Mouse (Mus musculus) adipocyte (in vitro differentiated cells): ENCODE data around the gene Map4k1.
"Not testable (repeated sequence)": the region's sequence is repeated elsewhere in the genome, so short reads cannot be mapped to it uniquely, and the experiment has no call there.

ENCODE experiments used
- DNase-seq: peaks from one replicate; pipeline ENCODE4 v3.0.0-alpha.2; 2016; ENCODE audit warnings: low spot score

Gene Map4k1

DNA sequence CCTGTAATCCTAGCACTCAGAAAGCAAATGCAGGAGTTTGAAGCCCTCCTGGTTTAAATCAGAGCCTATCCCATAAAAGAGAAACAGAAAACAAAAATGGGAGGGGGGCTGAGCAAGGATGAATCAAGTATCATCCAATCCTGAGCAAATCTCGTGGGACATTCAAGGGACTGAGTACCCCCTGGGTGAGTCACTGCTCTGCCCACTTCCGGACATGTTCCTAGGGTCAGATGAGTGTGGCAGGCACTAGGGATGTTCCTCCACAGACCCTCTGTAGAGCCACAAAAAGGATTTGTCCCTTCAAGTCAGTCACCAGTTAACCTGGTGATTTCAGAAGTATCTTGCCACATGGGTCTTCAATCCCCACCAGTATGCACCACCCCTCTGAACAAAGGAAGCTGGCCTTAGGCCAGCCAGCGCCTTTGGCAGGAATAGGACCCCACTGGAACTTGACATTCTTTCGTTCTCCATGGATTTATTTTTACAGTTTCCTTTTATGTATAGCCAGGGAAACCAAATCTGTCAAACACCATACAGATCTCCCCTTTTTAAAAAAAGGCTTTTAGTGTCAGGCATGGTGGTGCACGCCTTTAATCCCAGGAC, 26.5 kb upstream of the Map4k1 start:
- no peak for DNase-seq

GRCm38 (mm10) chr7:28956270-28956669, 25.6 kb upstream of the Map4k1 start:
- DNase-seq = no peak

DNA sequence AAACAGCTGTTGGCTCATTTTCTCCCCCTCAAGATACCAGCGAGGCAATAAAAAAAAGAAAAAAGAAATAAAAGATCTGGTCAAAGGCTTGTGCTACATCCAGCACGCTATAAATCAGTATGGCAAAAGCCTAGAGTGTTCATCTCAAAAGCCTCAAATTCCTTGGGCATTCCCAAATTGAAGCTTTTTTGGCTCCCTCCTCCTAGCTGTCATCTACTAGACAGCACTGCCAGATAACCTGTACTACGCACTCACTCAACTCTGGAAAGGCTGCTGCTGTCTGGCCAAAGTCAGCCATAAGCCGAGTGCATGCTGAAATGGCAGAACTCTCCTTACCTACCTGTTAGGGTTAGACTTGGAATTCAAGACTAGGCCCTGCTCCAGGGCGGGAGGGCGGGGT, 24.6 kb upstream of the Map4k1 start:
- peak; percentile 31 for DNase-seq

DNA sequence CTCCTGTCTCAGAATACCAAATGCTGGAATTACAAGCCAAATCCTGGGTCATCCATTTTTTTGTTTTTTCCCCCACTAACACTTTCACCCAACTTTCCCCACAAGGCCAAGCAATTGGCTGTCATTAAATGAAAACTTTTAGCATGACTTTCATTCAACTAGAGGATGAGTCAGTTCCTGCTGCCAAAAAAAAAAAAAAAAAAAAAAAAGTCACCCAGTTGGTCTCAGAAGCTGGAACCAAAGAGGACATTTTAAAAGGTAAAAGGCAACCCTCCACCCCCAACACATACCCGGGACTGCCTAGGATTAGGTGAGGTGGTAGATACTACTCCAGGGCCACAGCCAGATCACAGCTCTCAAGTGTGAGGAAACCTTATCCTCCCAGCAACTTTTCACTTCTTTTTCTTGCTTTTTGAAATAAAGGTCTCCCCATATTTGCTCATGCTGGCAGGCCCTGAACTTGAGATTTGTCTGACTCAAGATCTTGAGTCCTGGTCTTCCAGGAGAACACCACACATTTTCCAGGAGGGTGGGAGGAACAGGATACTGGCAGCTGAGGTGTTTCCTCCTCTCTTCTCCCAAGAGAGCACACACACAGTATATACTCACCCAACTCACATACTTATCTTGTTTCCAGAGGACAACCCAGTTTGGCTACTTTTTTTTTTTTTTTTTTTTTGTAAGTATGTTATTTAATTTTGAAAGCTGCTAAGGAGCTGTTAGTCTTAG, 23.7 kb upstream of the Map4k1 start:
- peak; percentile 37 for DNase-seq

DNA sequence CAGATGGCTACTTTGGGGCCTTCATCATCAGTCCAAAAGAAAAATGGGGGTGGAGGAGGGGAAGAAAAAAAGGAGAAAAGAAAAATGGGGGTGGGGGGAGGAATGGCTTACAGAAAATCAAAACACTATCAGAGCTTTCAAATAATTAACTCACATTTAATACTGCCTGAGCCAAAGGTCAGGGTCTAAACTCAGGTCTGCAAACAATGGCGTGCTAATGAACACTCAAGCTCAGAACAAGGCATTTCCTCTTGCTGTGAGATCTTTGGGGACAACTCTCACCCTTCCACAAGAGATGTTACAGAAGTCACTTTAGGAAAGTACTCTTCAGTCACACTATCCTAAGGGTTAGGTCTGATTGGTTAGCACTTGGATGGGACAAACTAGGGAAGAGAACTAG, 23.1 kb upstream of the Map4k1 start:
- DNase-seq = no peak

DNA sequence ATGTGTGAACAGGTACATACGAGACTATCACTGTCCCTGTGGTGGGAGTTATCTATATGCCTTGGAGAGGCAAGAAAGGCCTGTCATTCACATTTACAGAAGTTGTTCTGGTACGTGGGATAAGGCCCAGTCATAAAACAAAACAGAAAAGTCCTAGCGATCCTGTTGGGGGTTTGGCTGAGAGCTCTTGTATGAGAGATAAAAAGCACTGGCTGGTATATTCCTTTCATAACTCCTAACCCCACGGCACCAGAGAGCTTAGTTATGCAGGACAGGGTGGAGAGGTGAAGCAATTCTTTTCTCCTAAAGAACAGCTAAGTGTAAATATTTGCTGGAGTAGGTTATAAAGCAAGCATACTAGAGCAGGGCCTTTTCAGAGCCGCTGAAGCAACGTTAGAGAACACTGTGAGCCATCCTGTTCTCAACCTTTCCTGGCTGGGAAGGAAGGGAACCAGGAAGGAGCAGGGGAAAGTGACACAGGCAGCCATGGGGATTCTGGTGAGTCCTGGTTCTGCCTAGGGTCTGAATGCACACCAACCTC, 22.3 kb upstream of the Map4k1 start:
- peak; percentile 44 for DNase-seq

DNA sequence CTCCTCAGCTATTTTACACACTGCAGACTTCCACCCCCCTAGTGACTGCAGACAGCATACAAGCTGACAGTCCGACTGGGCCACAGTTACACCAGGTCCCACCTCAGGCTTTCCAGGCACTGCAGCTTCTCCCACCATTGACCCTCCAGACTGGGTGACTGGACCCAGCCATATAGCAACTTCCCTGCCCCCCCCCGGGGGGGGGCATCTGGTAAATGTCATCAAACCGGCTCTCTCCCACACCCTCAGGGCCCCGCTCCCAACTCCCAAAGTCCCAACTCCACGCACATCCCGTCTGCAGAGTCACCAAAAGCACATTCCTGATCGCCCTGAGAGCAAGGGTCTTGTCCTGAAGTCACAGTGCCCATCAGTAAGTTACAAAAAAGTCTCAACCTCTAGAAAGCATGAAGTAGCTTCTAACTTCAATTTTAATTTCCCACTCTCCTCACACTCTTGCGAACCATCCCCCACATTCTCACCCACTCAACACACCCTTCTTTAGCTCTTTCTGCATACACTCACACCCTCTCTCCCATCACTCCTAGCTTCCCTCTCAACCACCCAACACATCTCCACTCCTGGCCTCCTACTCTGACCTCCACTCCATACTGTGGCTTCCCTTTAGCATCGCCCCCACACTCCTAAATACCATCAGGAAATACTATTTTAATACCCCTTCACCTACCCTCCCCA, 21.4 kb upstream of the Map4k1 start:
- DNase-seq = no peak

- DNase-seq = no peak
These were observed 20.3 kb upstream of the Map4k1 start for GRCm38 (mm10) chr7:28961584-28961926.

- DNase-seq = peak; percentile 96
These were observed 19.8 kb upstream of the Map4k1 start, which contains the start of gene Actn4 for GRCm38 (mm10) chr7:28961927-28962670. Actn4 (minus strand) TSS chr7:28962340.

- no peak for DNase-seq
These were observed 18.4 kb upstream of the Map4k1 start for GRCm38 (mm10) chr7:28963399-28963923.

DNA sequence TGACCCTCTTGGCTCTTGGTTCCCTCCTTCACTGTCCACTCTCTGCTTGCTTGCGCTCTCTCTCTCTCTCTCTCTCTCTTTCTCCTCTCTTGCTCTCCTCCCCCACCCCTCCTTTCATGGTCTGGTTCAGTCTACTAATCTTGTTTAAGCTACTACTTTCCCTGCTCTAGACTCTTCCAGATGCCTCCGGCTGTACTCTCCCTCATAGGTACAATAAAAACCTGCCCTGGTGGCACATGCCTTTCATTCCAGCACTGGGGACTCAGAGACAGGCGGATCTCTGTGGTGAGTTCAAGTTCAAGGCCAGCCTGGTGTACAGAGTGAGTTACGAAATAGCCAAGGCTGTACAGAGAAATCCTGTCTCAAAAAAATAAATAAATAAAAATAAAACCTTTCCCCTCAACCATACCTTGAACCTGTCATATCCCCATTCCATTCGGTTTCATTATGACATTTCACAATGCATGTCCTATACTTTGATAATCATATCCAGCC, 16.5 kb upstream of the Map4k1 start:
- DNase-seq = no peak

- no peak for DNase-seq
These were observed 15.7 kb upstream of the Map4k1 start for GRCm38 (mm10) chr7:28966181-28966580.

DNA sequence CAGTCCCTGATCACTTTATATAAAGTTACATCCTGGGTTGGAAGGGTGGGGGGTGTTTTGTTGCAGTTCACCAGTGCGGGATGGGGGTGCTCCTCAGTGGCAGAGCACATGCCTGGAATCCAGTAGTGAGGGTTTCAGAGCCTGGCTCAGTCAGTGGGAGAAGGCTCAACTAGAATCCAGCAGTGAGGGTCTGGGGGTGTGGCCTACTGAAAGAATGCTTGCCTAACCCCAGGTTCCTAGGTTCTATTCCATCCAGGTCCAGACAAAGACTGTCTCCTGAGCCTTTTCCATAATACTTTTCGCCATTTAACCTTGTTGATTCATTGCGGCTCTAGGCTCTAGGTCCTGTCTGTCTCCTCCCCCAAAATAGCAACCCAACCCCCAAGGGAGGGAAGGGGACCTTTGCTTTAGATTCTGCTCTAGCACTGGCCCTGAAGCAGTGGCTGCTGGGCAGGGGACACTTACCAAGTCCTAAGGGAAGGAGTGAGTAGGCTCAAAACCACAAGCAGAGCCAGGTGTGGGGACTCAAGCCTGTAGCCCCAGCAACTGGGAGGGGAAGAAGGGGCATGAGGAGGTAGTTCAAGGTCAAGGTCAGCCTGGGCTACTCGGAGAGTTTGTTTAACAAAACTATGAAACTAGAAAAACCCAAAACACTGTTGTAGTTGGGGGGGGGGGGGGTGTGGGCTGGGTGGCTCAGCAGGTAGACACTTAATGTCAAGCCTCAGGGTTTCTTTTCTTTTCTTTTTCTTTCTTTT, 14.9 kb upstream of the Map4k1 start:
- DNase-seq = peak; percentile 79

GRCm38 (mm10) chr7:28968120-28968519, 13.7 kb upstream of the Map4k1 start:
- DNase-seq = not testable (repeated sequence)

DNA sequence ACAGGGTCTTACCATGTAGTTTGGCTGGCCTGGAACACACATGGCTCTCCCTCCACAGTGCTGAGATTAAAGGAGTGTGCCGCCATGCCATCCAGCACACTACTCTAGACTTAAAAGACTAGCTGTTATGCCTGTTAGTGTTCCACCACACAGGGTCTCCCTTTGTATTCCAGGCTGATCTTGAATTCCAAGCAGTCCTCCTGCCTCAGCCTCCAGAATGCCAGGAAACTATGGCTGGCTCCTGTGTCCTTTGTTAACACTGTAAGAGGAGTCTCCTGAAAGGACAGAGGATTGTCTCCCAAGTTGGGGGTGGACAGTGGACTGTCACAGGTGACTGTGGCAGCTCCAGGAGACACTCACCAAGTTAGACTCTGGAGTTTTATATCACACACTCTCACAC, 12.6 kb upstream of the Map4k1 start:
- no peak for DNase-seq

GRCm38 (mm10) chr7:28969672-28970394, 12.0 kb upstream of the Map4k1 start:
- DNase-seq = no peak

DNA sequence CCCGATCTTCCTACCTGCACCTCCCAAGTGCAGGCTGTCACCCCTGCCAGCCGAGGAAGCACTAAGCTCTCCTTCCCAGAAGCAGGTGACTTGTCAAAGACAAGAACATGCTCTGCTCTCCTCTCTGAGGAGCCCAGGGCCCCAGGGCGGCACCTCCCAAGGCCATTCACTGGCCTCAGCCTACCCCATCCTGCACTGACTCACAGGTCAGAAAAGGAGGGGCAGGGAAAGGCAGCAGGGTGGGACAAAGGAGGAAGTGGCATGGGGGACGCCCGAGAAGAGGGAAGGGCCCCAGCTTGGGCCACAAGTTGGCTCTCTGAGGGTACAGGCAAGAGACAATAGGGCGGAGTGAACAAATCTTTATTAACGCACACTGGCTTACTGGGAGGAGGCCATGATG, 10.8 kb upstream of the Map4k1 start:
- DNase-seq = no peak

GRCm38 (mm10) chr7:28971770-28972269, 10.0 kb upstream of the Map4k1 start:
- no peak for DNase-seq

DNA sequence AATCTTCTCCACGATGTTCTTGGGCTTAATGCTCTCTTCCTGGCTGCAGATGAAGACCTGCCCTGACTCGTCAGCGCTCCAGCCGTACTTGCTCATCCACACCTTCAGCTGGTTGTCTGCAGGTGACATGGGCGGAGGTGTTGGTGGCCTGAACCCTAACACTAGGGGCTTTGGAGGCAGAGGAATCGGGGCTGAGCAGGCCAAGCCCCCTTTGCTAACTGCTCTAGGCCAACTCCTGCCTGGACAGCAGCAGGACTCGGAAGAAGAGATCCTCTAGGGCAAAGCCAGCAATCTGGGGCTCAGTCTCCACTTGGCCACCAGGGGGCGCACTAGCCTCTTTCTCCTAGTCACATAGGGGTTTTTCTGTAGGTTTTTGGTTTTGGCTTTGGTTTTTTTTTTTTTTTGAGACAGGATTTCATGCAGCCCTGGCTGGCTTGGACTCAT, 9.3 kb upstream of the Map4k1 start:
- DNase-seq = peak; percentile 78

GRCm38 (mm10) chr7:28973025-28973424, 8.8 kb upstream of the Map4k1 start:
- DNase-seq = no peak
